Mouse (Mus musculus) embryonic facial prominence, embryonic 14.5 days (tissue): ENCODE results near the gene Robo1. TPM values are rescaled to one million over a fixed set of nuclear protein-coding genes. Genes with fewer than 3 reads are reported as not detected.

ENCODE experiments used
- ATAC-seq: fragments of 200-750 bp; cut with Nextera tagmentation; 2 replicates; pipeline ENCODE4 v1.8.0; 2017; ENCODE audit warnings: low read depth, moderate number of reproducible peaks, moderate TSS enrichment
- DNase-seq: peaks from one replicate; pipeline ENCODE4 v3.0.0-alpha.2; 2015; ENCODE audit warnings: low spot score
- H3K27ac ChIP-seq: fragments of 300-500 bp; sonication (generic); replicated peaks from 2 replicates; pipeline ENCODE4 v1.5.1; 2014; ENCODE audit warnings: low read depth, mild to moderate bottlenecking, low read length, moderate library complexity
- H3K27me3 ChIP-seq: fragments of 300-500 bp; sonication (generic); replicated peaks from 2 replicates; pipeline ENCODE4 v1.6.1; 2014; ENCODE audit warnings: low read length; ENCODE audit not compliant: control insufficient read depth, insufficient read depth
- H3K36me3 ChIP-seq: fragments of 300-500 bp; sonication (generic); 2 replicates; pipeline ENCODE4 v1.6.1; 2014; ENCODE audit warnings: low read length, mixed read lengths; ENCODE audit not compliant: control insufficient read depth, insufficient read depth
- H3K4me1 ChIP-seq: fragments of 300-500 bp; sonication (generic); 2 replicates; pipeline ENCODE4 v1.6.1; 2014; ENCODE audit warnings: antibody characterized with exemption, low read length; ENCODE audit not compliant: control insufficient read depth, insufficient read depth
- H3K4me2 ChIP-seq: fragments of 300-500 bp; sonication (generic); 2 replicates; pipeline ENCODE4 v1.6.1; 2014; ENCODE audit warnings: low read depth, mild to moderate bottlenecking, low read length, moderate library complexity, mixed read lengths
- H3K4me3 ChIP-seq: fragments of 300-500 bp; sonication (generic); 2 replicates; pipeline ENCODE4 v1.5.1; 2014; ENCODE audit warnings: low read depth, mild to moderate bottlenecking, low read length
- H3K9ac ChIP-seq: fragments of 300-500 bp; sonication (generic); 2 replicates; pipeline ENCODE4 v1.6.1; 2014; ENCODE audit warnings: low read depth, mild to moderate bottlenecking, low read length, moderate library complexity, mixed read lengths
- H3K9me3 ChIP-seq: fragments of 300-500 bp; sonication (generic); 2 replicates; pipeline ENCODE4 v1.6.1; 2016; ENCODE audit warnings: low read length; ENCODE audit not compliant: control insufficient read depth
- WGBS: fragments of 180-500 bp; shearing (Covaris S2); extraction: QIAGEN DNeasy Blood & Tissue Kit; methylation state at CpG from one replicate; pipeline ENCODE4 v1.1.7; 2014; 5-methylcytosine and 5-hydroxymethylcytosine counted together
- polyA plus RNA-seq: library from polyadenylated mRNA; unstranded; fragments of >200 nt; fragmentation: Nextera tagmentation; extraction: Ambion mirVana; gene quantifications from 2 replicates; pipeline ENCODE4 v1.2.1, GENCODE M21; 2014

Robo1 gene
- polyA plus RNA-seq, 1 experiment from 2014 or later: 32.6 TPM

- ATAC-seq: no peak
- H3K4me2 ChIP-seq: no peak overlapping the region
- H3K36me3 ChIP-seq: no peaks in the 10 kb centered on the region
- 78% methylated on average over 12 of the region's 12 CpGs for WGBS
- DNase-seq: no peak
- no peaks in the 10 kb centered on the region for H3K27me3 ChIP-seq
- H3K9me3 ChIP-seq: no peaks in the 10 kb centered on the region
- no peak overlapping the region for H3K9ac ChIP-seq
- H3K4me3 ChIP-seq: no peak overlapping the region
- H3K4me1 ChIP-seq: peaks cover 36% of the 10 kb centered on the region
- H3K27ac ChIP-seq: no peak overlapping the region
Observed at GRCm38 (mm10) chr16:72798405-72798949, 490.4 kb downstream of the Robo1 start.

- ATAC-seq: peak; percentile 70
Observed at GRCm38 (mm10) chr16:72800121-72800749, 492.1 kb downstream of the Robo1 start.

GRCm38 (mm10) chr16:72800788-72801187 is 492.7 kb downstream of the Robo1 start:
- Histone ChIP-seq H3K36me3 (0 out of 2 replicates have a peak, but pooled peaks cover 4% of the 10 kb centered on the region), H3K27ac (peak overlapping the region; percentile 52), H3K4me1 (peaks cover 23% of the 10 kb centered on the region), H3K4me2 (no peak overlapping the region), H3K27me3 (no peaks in the 10 kb centered on the region), H3K9ac (no peak overlapping the region), H3K9me3 (no peaks in the 10 kb centered on the region; the same call in 1 of the 2 replicates), H3K4me3 (no peak overlapping the region)
- no peak for DNase-seq
- 82% methylated on average over 6 of the region's 6 CpGs for WGBS
- no peak for ATAC-seq

More at GRCm38 (mm10) chr16:72800121-72800749, 492.1 kb downstream of the Robo1 start:
- Histone ChIP-seq H3K9me3 (no peaks in the 10 kb centered on the region; the same call in 1 of the 2 replicates), H3K4me3 (no peak overlapping the region), H3K36me3 (0 out of 2 replicates have a peak, but pooled peaks cover 4% of the 10 kb centered on the region), H3K27ac (peak overlapping the region; percentile 52), H3K9ac (no peak overlapping the region), H3K27me3 (no peaks in the 10 kb centered on the region), H3K4me1 (peaks cover 29% of the 10 kb centered on the region), H3K4me2 (peak overlapping the region; percentile 20; the same call in 1 of the 2 replicates)
- DNase-seq: peak; percentile 91
- WGBS: 48% methylated on average over 15 of the region's 15 CpGs

GRCm38 (mm10) chr16:72808351-72808750 is 500.2 kb downstream of the Robo1 start:
- Histone ChIP-seq H3K4me3 (peak overlapping the region; percentile 6; the same call in 1 of the 2 replicates), H3K9me3 (no peaks in the 10 kb centered on the region; the same call in 1 of the 2 replicates), H3K36me3 (0 out of 2 replicates have a peak, but pooled peaks cover 4% of the 10 kb centered on the region), H3K4me1 (peaks cover 35% of the 10 kb centered on the region), H3K27ac (0 out of 2 replicates have a peak overlapping the region, but pooled peaks have one; percentile 8), H3K27me3 (no peaks in the 10 kb centered on the region), H3K9ac (no peak overlapping the region), H3K4me2 (peak overlapping the region; percentile 47)
- DNase-seq: no peak
- 19% methylated on average over 10 of the region's 10 CpGs for WGBS
- ATAC-seq: no peak; the same call in 1 of the 2 replicates

GRCm38 (mm10) chr16:72810942-72811341 is 502.8 kb downstream of the Robo1 start:
- H3K4me1 ChIP-seq: peaks cover 35% of the 10 kb centered on the region
- H3K27me3 ChIP-seq: no peaks in the 10 kb centered on the region
- H3K27ac ChIP-seq: peak overlapping the region; percentile 44; the same call in 1 of the 2 replicates
- 34% methylated on average over 3 of the region's 3 CpGs for WGBS
- peak overlapping the region; percentile 5; the same call in 1 of the 2 replicates for H3K4me2 ChIP-seq
- DNase-seq: peak; percentile 86
- peak; percentile 81 for ATAC-seq
- no peaks in the 10 kb centered on the region for H3K9me3 ChIP-seq
- H3K4me3 ChIP-seq: no peak overlapping the region
- H3K36me3 ChIP-seq: no peaks in the 10 kb centered on the region
- no peak overlapping the region for H3K9ac ChIP-seq

GRCm38 (mm10) chr16:72811494-72811893 is 503.4 kb downstream of the Robo1 start:
- Histone ChIP-seq H3K4me3 (no peak overlapping the region), H3K27me3 (no peaks in the 10 kb centered on the region), H3K36me3 (no peaks in the 10 kb centered on the region), H3K4me2 (peak overlapping the region; percentile 5; the same call in 1 of the 2 replicates), H3K9me3 (no peaks in the 10 kb centered on the region), H3K4me1 (peaks cover 35% of the 10 kb centered on the region), H3K9ac (no peak overlapping the region), H3K27ac (0 out of 2 replicates have a peak overlapping the region, but pooled peaks have one; percentile 24)
- ATAC-seq (no peak; the same call in 1 of the 2 replicates), DNase-seq (no peak)
- 54% methylated on average over 5 of the region's 5 CpGs for WGBS

GRCm38 (mm10) chr16:72811908-72812307 is 503.8 kb downstream of the Robo1 start:
- no peak for ATAC-seq

GRCm38 (mm10) chr16:72828381-72828780 is 520.3 kb downstream of the Robo1 start:
- no peak overlapping the region for H3K27ac ChIP-seq
- no peaks in the 10 kb centered on the region for H3K9me3 ChIP-seq
- H3K9ac ChIP-seq: no peak overlapping the region
- H3K27me3 ChIP-seq: no peaks in the 10 kb centered on the region
- H3K4me2 ChIP-seq: no peak overlapping the region
- peak; percentile 50; the same call in 1 of the 2 replicates for ATAC-seq
- no peak overlapping the region for H3K4me3 ChIP-seq
- 38% methylated on average over 8 of the region's 8 CpGs for WGBS
- peak; percentile 69 for DNase-seq
- H3K36me3 ChIP-seq: no peaks in the 10 kb centered on the region
- peaks cover 21% of the 10 kb centered on the region for H3K4me1 ChIP-seq

More at GRCm38 (mm10) chr16:72811908-72812307, 503.8 kb downstream of the Robo1 start:
- H3K27me3 ChIP-seq: no peaks in the 10 kb centered on the region
- no peak overlapping the region for H3K9ac ChIP-seq
- 0 out of 2 replicates have a peak overlapping the region, but pooled peaks have one; percentile 24 for H3K27ac ChIP-seq
- no peak for DNase-seq
- WGBS: 15% methylated on average over 3 of the region's 3 CpGs
- H3K4me2 ChIP-seq: 0 out of 2 replicates have a peak overlapping the region, but pooled peaks have one; percentile 5
- no peaks in the 10 kb centered on the region for H3K9me3 ChIP-seq
- no peaks in the 10 kb centered on the region for H3K36me3 ChIP-seq
- peaks cover 35% of the 10 kb centered on the region for H3K4me1 ChIP-seq
- no peak overlapping the region for H3K4me3 ChIP-seq
